Mouse (Mus musculus) NIH3T3 (cell line): ENCODE data around the gene Cyld.
"Not testable (repeated sequence)": the region's sequence is repeated elsewhere in the genome, so short reads cannot be mapped to it uniquely, and the experiment has no call there.

Experiments
- DNase-seq: peaks from one replicate; pipeline ENCODE4 v3.0.0-alpha.2; 2012; ENCODE audit warnings: low read depth

The Cyld gene

GRCm38 (mm10) chr8:88689151-88689550 lies 7.7 kb upstream of the Cyld start:
- DNase-seq: no peak

GRCm38 (mm10) chr8:88689891-88690290 lies 6.9 kb upstream of the Cyld start:
- no peak for DNase-seq

- DNase-seq: no peak
Observed at GRCm38 (mm10) chr8:88691342-88691948, 5.4 kb upstream of the Cyld start.

- DNase-seq: no peak
Observed at GRCm38 (mm10) chr8:88691961-88692360, 4.9 kb upstream of the Cyld start.

GRCm38 (mm10) chr8:88692866-88693265 lies 4.0 kb upstream of the Cyld start:
- no peak for DNase-seq

GRCm38 (mm10) chr8:88693376-88693775 lies 3.5 kb upstream of the Cyld start:
- DNase-seq: no peak

- no peak for DNase-seq
Observed at GRCm38 (mm10) chr8:88694291-88694690, 2.5 kb upstream of the Cyld start.

GRCm38 (mm10) chr8:88696228-88696627 lies 600 bp upstream of the Cyld start:
- no peak for DNase-seq

- peak; percentile 80 for DNase-seq
Observed at GRCm38 (mm10) chr8:88697642-88698031, 809 bp downstream of the Cyld start.

GRCm38 (mm10) chr8:88698048-88698447 lies 1.2 kb downstream of the Cyld start:
- DNase-seq: no peak

- no peak for DNase-seq
Observed at GRCm38 (mm10) chr8:88701611-88702010, 4.8 kb downstream of the Cyld start.

GRCm38 (mm10) chr8:88702816-88703215 lies 6.0 kb downstream of the Cyld start:
- DNase-seq: no peak

GRCm38 (mm10) chr8:88723256-88723963 lies 26.6 kb downstream of the Cyld start:
- DNase-seq: no peak

- peak; percentile 95 for DNase-seq
Observed at GRCm38 (mm10) chr8:88755175-88755791, 58.5 kb downstream of the Cyld start.

- no peak for DNase-seq
Observed at GRCm38 (mm10) chr8:88761980-88762379, 65.2 kb downstream of the Cyld start.

GRCm38 (mm10) chr8:88771241-88771640 lies 74.4 kb downstream of the Cyld start:
- DNase-seq: no peak

- DNase-seq: no peak
Observed at GRCm38 (mm10) chr8:88774593-88775297, 77.9 kb downstream of the Cyld start.

- DNase-seq: no peak
Observed at GRCm38 (mm10) chr8:88775298-88775646, 78.4 kb downstream of the Cyld start.

- DNase-seq: no peak
Observed at GRCm38 (mm10) chr8:88780142-88780541, 83.3 kb downstream of the Cyld start.

- no peak for DNase-seq
Observed at GRCm38 (mm10) chr8:88781283-88781682, 84.5 kb downstream of the Cyld start.

- no peak for DNase-seq
Observed at GRCm38 (mm10) chr8:88783722-88784121, 86.9 kb downstream of the Cyld start.

- DNase-seq: not testable (repeated sequence)
Observed at GRCm38 (mm10) chr8:88788335-88788734, 91.5 kb downstream of the Cyld start.
